Mouse (Mus musculus) myocyte (in vitro differentiated cells): ENCODE measurements around the gene Slc35d1. TPM values are rescaled to one million over a fixed set of nuclear protein-coding genes. Genes with fewer than 3 reads are reported as not detected.

Experiments
- H3K27me3 ChIP-seq: one replicate; pipeline ENCODE4 v1.6.1; 2011; ENCODE audit not compliant: control insufficient read depth, insufficient read depth, insufficient read length
- H3K36me3 ChIP-seq: one replicate; pipeline ENCODE4 v1.6.1; 2011; ENCODE audit not compliant: control insufficient read depth, insufficient read depth
- H3K4me2 ChIP-seq: one replicate; pipeline ENCODE4 v1.6.1; 2011; ENCODE audit warnings: low read depth, control low read depth
- H3K4me3 ChIP-seq: one replicate; pipeline ENCODE4 v1.5.1; 2011; ENCODE audit warnings: mild to moderate bottlenecking, control low read depth, moderate library complexity
- H3K79me2 ChIP-seq: one replicate; pipeline ENCODE4 v1.6.1; 2011; ENCODE audit not compliant: control insufficient read depth, insufficient read depth
- H3ac ChIP-seq: one replicate; pipeline ENCODE4 v1.6.1; 2011; ENCODE audit not compliant: control insufficient read depth, insufficient read length
- CEBPB ChIP-seq: IDR thresholded peaks from 2 replicates; pipeline ENCODE4 v1.6.1; 2011; ENCODE audit warnings: mild to moderate bottlenecking, moderate library complexity; ENCODE audit not compliant: poor library complexity, insufficient read depth, severe bottlenecking
- E2F4 ChIP-seq: IDR thresholded peaks from one replicate; pipeline ENCODE4 v1.6.1; 2011; ENCODE audit warnings: mild to moderate bottlenecking, control low read depth, moderate library complexity; ENCODE audit not compliant: insufficient read depth
- MAX ChIP-seq: IDR thresholded peaks from one replicate; pipeline ENCODE4 v1.6.1; 2011; ENCODE audit warnings: low read depth, mild to moderate bottlenecking, control low read depth
- MYOD1 ChIP-seq, 3 experiments: IDR thresholded peaks; one replicate each; pipeline ENCODE4 v1.6.1; 2011; ENCODE audit warnings: control low read depth in 2 of 3, low read depth in 2 of 3, mild to moderate bottlenecking in 2 of 3, moderate library complexity in 1 of 3; ENCODE audit not compliant: insufficient read length in 2 of 3, control insufficient read depth in 1 of 3
- MYOG ChIP-seq, 3 experiments: IDR thresholded peaks; one replicate each; pipeline ENCODE4 v1.6.1; 2011; ENCODE audit warnings: control low read depth in 2 of 3, low read depth in 2 of 3, mild to moderate bottlenecking in 2 of 3; ENCODE audit not compliant: insufficient read length in 2 of 3, control insufficient read depth in 1 of 3, insufficient read depth in 1 of 3
- POLR2A ChIP-seq: IDR thresholded peaks from one replicate; pipeline ENCODE4 v1.6.1; 2011; ENCODE audit warnings: low read depth, mild to moderate bottlenecking, control low read depth, moderate library complexity; ENCODE audit not compliant: insufficient read length
- POLR2AphosphoS2 ChIP-seq: IDR thresholded peaks from one replicate; pipeline ENCODE4 v1.6.1; 2011; ENCODE audit warnings: low read depth, control low read depth; ENCODE audit not compliant: insufficient read length
- REST ChIP-seq: IDR thresholded peaks from one replicate; pipeline ENCODE4 v1.6.1; 2011; ENCODE audit warnings: mild to moderate bottlenecking, control low read depth, moderate library complexity; ENCODE audit not compliant: insufficient read depth, insufficient read length
- SRF ChIP-seq: IDR thresholded peaks from one replicate; pipeline ENCODE4 v1.6.1; 2011; ENCODE audit warnings: low read depth; ENCODE audit not compliant: control insufficient read depth, insufficient read length
- TCF12 ChIP-seq: IDR thresholded peaks from one replicate; pipeline ENCODE4 v1.6.1; 2011; ENCODE audit warnings: mild to moderate bottlenecking, control low read depth; ENCODE audit not compliant: poor library complexity, insufficient read depth, severe bottlenecking
- TCF3 ChIP-seq: IDR thresholded peaks from one replicate; pipeline ENCODE4 v1.6.1; 2011; ENCODE audit warnings: low read depth, control low read depth; ENCODE audit not compliant: insufficient read length
- USF1 ChIP-seq: IDR thresholded peaks from one replicate; pipeline ENCODE4 v1.6.1; 2011; ENCODE audit warnings: low read depth, mild to moderate bottlenecking, control low read depth, moderate library complexity
- polyA plus RNA-seq: library from polyadenylated mRNA; unstranded; fragments of >200 nt; fragmentation: generic; extraction: Trizol; gene quantifications from one replicate; pipeline ENCODE4 v1.2.1, GENCODE M21; 2012; ENCODE audit warnings: missing spikeins

Gene Slc35d1
- polyA plus RNA-seq, 1 experiment = 4.2 TPM

- Histone ChIP-seq H3K4me2 (no peak overlapping the region), H3K79me2 (no peaks in the 10 kb centered on the region), H3ac (no peak overlapping the region), H3K4me3 (no peak overlapping the region), H3K36me3 (peaks cover 47% of the 10 kb centered on the region), H3K27me3 (no peaks in the 10 kb centered on the region)
- TF ChIP-seq MYOG (IDR thresholded peaks at IDR 0.05; ENCODE audit: control insufficient read depth in 1 of 3, insufficient read depth in 1 of 3, insufficient read length in 2 of 3, low read depth in 2 of 3) = no peak
- TF ChIP-seq TCF12 = no peak
- TF ChIP-seq USF1 = no peak
- no peak for TF ChIP-seq CEBPB
- TF ChIP-seq TCF3 = no peak
- no peak for TF ChIP-seq E2F4
- TF ChIP-seq REST = no peak
- TF ChIP-seq POLR2AphosphoS2 = no peak
- TF ChIP-seq SRF = no peak
- TF ChIP-seq MYOD1 (IDR thresholded peaks at IDR 0.05; ENCODE audit: control insufficient read depth in 1 of 3, insufficient read length in 2 of 3, low read depth in 2 of 3) = no peak
- TF ChIP-seq MAX = no peak
- no peak for TF ChIP-seq POLR2A
These were observed 56.2 kb downstream of the Slc35d1 start for GRCm38 (mm10) chr4:103158781-103159180.

- H3K36me3 ChIP-seq = peaks cover 49% of the 10 kb centered on the region
- H3K4me2 ChIP-seq = no peak overlapping the region
- H3K79me2 ChIP-seq = no peaks in the 10 kb centered on the region
- H3K27me3 ChIP-seq = no peaks in the 10 kb centered on the region
- TF ChIP-seq POLR2AphosphoS2 = no peak
- no peak overlapping the region for H3ac ChIP-seq
- H3K4me3 ChIP-seq = no peak overlapping the region
These were observed 63.0 kb downstream of the Slc35d1 start for GRCm38 (mm10) chr4:103151946-103152345.

- no peak overlapping the region for H3K4me3 ChIP-seq
- no peaks in the 10 kb centered on the region for H3K27me3 ChIP-seq
- TF ChIP-seq CEBPB (no peak), MYOG (IDR thresholded peaks at IDR 0.05; ENCODE audit: control insufficient read depth in 1 of 3, insufficient read depth in 1 of 3, insufficient read length in 2 of 3, low read depth in 2 of 3) (no peak), TCF12 (no peak), TCF3 (no peak), POLR2A (no peak), USF1 (no peak), SRF (no peak), MYOD1 (IDR thresholded peaks at IDR 0.05; ENCODE audit: control insufficient read depth in 1 of 3, insufficient read length in 2 of 3, low read depth in 2 of 3) (no peak), REST (no peak), E2F4 (no peak), POLR2AphosphoS2 (no peak), MAX (no peak)
- H3K4me2 ChIP-seq = no peak overlapping the region
- peaks cover 56% of the 10 kb centered on the region for H3K36me3 ChIP-seq
- H3ac ChIP-seq = no peak overlapping the region
- H3K79me2 ChIP-seq = no peaks in the 10 kb centered on the region
These were observed 68.6 kb downstream of the Slc35d1 start for GRCm38 (mm10) chr4:103146339-103146738.

- Histone ChIP-seq H3K36me3 (peaks cover 56% of the 10 kb centered on the region), H3K4me2 (no peak overlapping the region), H3K27me3 (no peaks in the 10 kb centered on the region), H3K79me2 (no peaks in the 10 kb centered on the region), H3K4me3 (no peak overlapping the region), H3ac (no peak overlapping the region)
- no peak for TF ChIP-seq TCF3
- no peak for TF ChIP-seq MYOD1 (IDR thresholded peaks at IDR 0.05; ENCODE audit: control insufficient read depth in 1 of 3, insufficient read length in 2 of 3, low read depth in 2 of 3)
These were observed 78.0 kb downstream of the Slc35d1 start for GRCm38 (mm10) chr4:103136946-103137345.

- Histone ChIP-seq H3K27me3 (no peaks in the 10 kb centered on the region), H3ac (no peak overlapping the region), H3K79me2 (peaks cover 87% of the 10 kb centered on the region), H3K4me2 (no peak overlapping the region), H3K36me3 (peaks cover 8% of the 10 kb centered on the region), H3K4me3 (no peak overlapping the region)
- TF ChIP-seq USF1 = no peak
These were observed 88.4 kb downstream of the Slc35d1 start for GRCm38 (mm10) chr4:103126533-103126932.

GRCm38 (mm10) chr4:103123606-103124005, 91.4 kb downstream of the Slc35d1 start:
- H3K4me2 ChIP-seq = no peak overlapping the region
- H3K79me2 ChIP-seq = peaks cover 88% of the 10 kb centered on the region
- H3K36me3 ChIP-seq = no peaks in the 10 kb centered on the region
- TF ChIP-seq E2F4 = no peak
- no peak for TF ChIP-seq POLR2AphosphoS2
- no peak for TF ChIP-seq TCF12
- no peak for TF ChIP-seq USF1
- no peak for TF ChIP-seq CEBPB
- TF ChIP-seq REST = no peak
- TF ChIP-seq MYOG (IDR thresholded peaks at IDR 0.05; ENCODE audit: control insufficient read depth in 1 of 3, insufficient read depth in 1 of 3, insufficient read length in 2 of 3, low read depth in 2 of 3) = no peak
- TF ChIP-seq SRF = no peak
- TF ChIP-seq MYOD1 (IDR thresholded peaks at IDR 0.05; ENCODE audit: control insufficient read depth in 1 of 3, insufficient read length in 2 of 3, low read depth in 2 of 3) = no peak
- no peak for TF ChIP-seq TCF3
- TF ChIP-seq POLR2A = no peak
- no peak overlapping the region for H3ac ChIP-seq
- H3K27me3 ChIP-seq = no peaks in the 10 kb centered on the region
- H3K4me3 ChIP-seq = no peak overlapping the region
